Mouse (Mus musculus) spleen, adult 2 months (tissue): ENCODE measurements around the gene Etv6. TPM values are rescaled to one million over a fixed set of nuclear protein-coding genes. Genes with fewer than 3 reads are reported as not detected.
A peak's percentile ranks its signal among the peaks of the same experiment; 100 is the strongest.

Experiments used
- DNase-seq, 2 experiments: peaks; one replicate each; pipeline versions ENCODE4 v3.0.0 to v3.0.0-alpha.2; 2012 to 2021; ENCODE audit warnings: low spot score in 2 of 2, low read depth in 1 of 2
- H3K27ac ChIP-seq: fragments of 200-500 bp; 2 replicates; pipeline ENCODE4 v1.5.1; 2012; ENCODE audit warnings: low read length, inconsistent platforms; ENCODE audit not compliant: insufficient read depth
- H3K27me3 ChIP-seq: fragments of 200-500 bp; 2 replicates; pipeline ENCODE4 v1.6.1; 2012; ENCODE audit warnings: mild to moderate bottlenecking, moderate library complexity, low read length, inconsistent platforms; ENCODE audit not compliant: control insufficient read depth, insufficient read depth
- H3K36me3 ChIP-seq: fragments of 200-500 bp; 2 replicates; pipeline ENCODE4 v1.6.1; 2012; ENCODE audit warnings: mild to moderate bottlenecking, low read length, inconsistent platforms; ENCODE audit not compliant: control insufficient read depth, insufficient read depth
- H3K4me1 ChIP-seq: fragments of 200-500 bp; 2 replicates; pipeline ENCODE4 v1.6.1; 2011; ENCODE audit warnings: inconsistent platforms; ENCODE audit not compliant: control insufficient read depth, insufficient read depth, insufficient read length
- H3K4me3 ChIP-seq: fragments of 200-500 bp; 2 replicates; pipeline ENCODE4 v1.5.1; 2011; ENCODE audit warnings: mild to moderate bottlenecking, inconsistent platforms; ENCODE audit not compliant: insufficient read depth, insufficient read length; ENCODE audit errors: extremely low read depth
- CTCF ChIP-seq: fragments of 200-500 bp; IDR thresholded peaks from 2 replicates; pipeline ENCODE4 v1.5.1; 2011; ENCODE audit warnings: mild to moderate bottlenecking, inconsistent platforms; ENCODE audit not compliant: insufficient read depth, insufficient read length, insufficient replicate concordance; ENCODE audit errors: extremely low read depth
- POLR2A ChIP-seq: fragments of 200-500 bp; IDR thresholded peaks from 2 replicates; pipeline ENCODE4 v1.6.1; 2011; ENCODE audit warnings: low read depth, low read length, inconsistent platforms
- WGBS: fragments of 180-500 bp; shearing (Covaris S2); methylation state at CpG from one replicate; pipeline ENCODE4 v1.1.7; 2018; 5-methylcytosine and 5-hydroxymethylcytosine counted together
- polyA plus RNA-seq: library from polyadenylated mRNA; depleted of rRNA; stranded (reverse); fragments of >200 nt; gene quantifications from 2 replicates; pipeline ENCODE4 v1.2.3, GENCODE M21; 2012

Gene Etv6
- polyA plus RNA-seq, 1 experiment: 21.6 TPM

DNA sequence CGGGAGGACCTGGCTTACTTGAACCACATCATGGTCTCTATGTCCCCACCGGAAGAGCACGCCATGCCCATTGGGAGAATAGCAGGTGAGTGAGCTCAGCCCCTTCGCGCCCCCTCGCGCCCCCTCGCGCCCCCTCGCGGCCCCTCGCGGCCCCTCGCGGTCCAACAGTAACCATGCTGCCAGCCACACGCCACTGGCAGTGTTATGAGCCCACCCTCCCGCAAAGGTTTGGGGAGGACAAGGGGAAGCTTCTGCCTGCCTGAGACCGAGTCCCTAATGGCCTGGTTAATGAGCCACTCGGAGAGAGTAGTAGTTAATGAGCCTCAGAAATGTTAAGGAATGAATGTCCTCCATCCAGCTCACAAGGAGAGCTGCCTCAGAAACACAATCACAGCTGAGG is 213.2 kb downstream of the Etv6 start:
- no peak for TF ChIP-seq CTCF
- Histone ChIP-seq H3K4me1 (peaks cover 2% of the 10 kb centered on the region; the same call in 1 of the 2 replicates), H3K27ac (no peak overlapping the region), H3K36me3 (peaks cover 13% of the 10 kb centered on the region), H3K4me3 (no peak overlapping the region), H3K27me3 (no peaks in the 10 kb centered on the region)
- no peak for DNase-seq
- 95% methylated on average over 19 of the region's 19 CpGs for WGBS

DNA sequence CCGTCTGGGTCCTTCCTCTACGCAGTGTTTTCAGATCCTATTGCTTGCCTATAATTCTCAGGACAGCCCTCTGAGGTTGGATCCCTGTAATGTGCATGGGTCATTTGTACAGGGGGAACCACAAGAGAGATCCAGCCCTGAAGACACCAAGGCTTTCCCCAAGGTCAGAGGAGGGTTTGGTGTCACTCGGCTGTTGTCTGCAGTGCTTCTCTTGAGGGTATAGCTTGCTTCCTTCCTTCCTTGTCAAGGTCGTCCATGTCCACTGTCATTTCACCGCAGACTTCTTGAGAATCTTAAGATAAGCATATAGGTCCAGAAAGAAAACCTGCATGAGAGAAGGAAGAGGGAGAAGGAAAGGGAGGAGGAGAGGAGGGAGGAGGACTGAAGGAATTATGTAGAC is 215.3 kb downstream of the Etv6 start:
- H3K4me1 ChIP-seq: peaks cover 2% of the 10 kb centered on the region; the same call in 1 of the 2 replicates
- WGBS: 66% methylated on average over 5 of the region's 5 CpGs

DNA sequence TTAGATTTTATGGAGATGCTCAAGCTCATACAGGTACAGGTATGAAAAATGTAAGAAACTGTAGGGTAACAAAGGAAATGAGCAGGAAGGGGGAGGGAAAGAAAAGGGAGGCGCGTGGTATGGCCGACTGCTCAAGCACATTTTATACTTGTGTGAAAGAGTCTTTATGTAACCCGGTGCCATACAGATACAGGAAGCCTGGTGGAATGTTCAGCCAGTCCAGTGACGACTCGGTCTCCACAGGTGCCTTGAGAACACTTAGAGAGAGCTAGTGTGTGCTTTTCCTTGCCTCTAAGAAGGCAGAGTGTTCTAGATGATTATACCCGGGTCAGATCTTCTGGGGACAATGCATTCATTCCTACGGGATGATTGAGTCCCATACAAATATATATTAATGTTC is 215.9 kb downstream of the Etv6 start:
- TF ChIP-seq POLR2A (no peak), CTCF (no peak)

More for the DNA sequence above, 215.3 kb downstream of the Etv6 start:
- Histone ChIP-seq H3K4me3 (no peak overlapping the region), H3K27ac (no peak overlapping the region), H3K27me3 (no peaks in the 10 kb centered on the region), H3K36me3 (peaks cover 13% of the 10 kb centered on the region)
- TF ChIP-seq CTCF: no peak
- no peak for TF ChIP-seq POLR2A
- DNase-seq: no peak

DNA sequence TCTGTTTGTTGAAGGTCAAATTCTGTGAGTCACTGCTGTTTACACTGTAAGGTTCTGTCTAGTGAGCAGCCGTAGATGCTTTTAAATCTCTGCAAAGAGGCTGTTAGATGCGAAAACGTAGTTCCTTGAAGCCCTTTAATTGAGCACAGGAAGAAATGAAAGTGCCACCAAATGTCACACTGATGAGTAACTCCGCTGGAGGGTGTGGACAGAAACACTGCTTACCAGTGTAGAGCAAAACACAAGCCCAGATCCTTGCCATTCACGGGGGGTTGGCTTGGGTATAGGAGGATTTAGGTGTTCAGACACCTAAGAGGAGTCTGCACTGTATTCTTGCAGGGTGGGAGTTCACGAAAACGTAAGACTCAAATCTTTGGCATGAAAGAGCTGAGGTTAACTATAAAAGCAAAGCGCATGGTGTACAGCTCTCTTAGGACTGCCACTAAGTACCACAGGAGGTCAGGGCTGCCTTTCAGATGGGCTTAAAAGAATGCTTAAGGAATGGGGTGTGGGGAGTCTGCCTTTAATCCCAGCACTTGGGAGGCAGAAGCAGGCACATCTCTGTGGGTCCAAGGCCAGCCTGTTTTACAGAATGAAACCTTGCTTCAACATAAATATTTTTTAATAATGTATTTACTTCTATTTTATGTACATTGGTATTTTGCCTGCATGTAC is 216.7 kb downstream of the Etv6 start:
- H3K27me3 ChIP-seq: no peaks in the 10 kb centered on the region
- no peak for DNase-seq
- no peak overlapping the region for H3K4me3 ChIP-seq
- TF ChIP-seq CTCF: no peak
- TF ChIP-seq POLR2A: no peak
- no peak overlapping the region for H3K27ac ChIP-seq
- no peaks in the 10 kb centered on the region for H3K4me1 ChIP-seq
- peaks cover 13% of the 10 kb centered on the region for H3K36me3 ChIP-seq
- 86% methylated on average over 8 of the region's 8 CpGs for WGBS

More for the DNA sequence above, 215.9 kb downstream of the Etv6 start:
- Histone ChIP-seq H3K36me3 (peaks cover 13% of the 10 kb centered on the region), H3K27ac (no peak overlapping the region), H3K4me3 (no peak overlapping the region), H3K27me3 (no peaks in the 10 kb centered on the region), H3K4me1 (peaks cover 2% of the 10 kb centered on the region; the same call in 1 of the 2 replicates)
- 68% methylated on average over 8 of the region's 8 CpGs for WGBS
- DNase-seq: no peak

- WGBS: 81% methylated on average over 3 of the region's 3 CpGs
- no peak overlapping the region for H3K4me3 ChIP-seq
- no peaks in the 10 kb centered on the region for H3K36me3 ChIP-seq
- H3K27ac ChIP-seq: no peak overlapping the region
- H3K4me1 ChIP-seq: no peaks in the 10 kb centered on the region
- H3K27me3 ChIP-seq: no peaks in the 10 kb centered on the region
- TF ChIP-seq CTCF: no peak
- TF ChIP-seq POLR2A: no peak
- DNase-seq: no peak
These were observed 220.9 kb downstream of the Etv6 start for GRCm38 (mm10) chr6:134256369-134256768.

DNA sequence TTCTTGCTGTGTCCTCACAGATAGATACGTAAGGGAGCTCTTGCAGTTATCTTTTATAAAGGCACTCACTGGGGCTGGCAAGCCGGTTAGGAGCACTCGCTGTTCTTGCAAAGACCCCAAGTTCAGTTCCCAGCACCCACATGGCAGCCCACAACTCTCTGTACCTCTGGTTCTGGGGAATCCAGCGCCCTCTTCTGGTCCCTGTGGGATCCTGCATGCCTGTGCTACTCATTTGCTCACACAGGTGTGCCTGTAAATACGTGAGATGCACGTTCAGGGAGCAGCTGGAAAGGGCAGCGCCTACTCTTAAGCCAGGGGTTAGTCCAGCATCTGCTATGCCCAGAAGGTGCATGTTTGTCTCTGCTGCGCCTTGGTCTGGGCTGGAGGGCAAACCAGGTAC is 224.4 kb downstream of the Etv6 start:
- H3K4me3 ChIP-seq: no peak overlapping the region
- no peak for DNase-seq
- H3K4me1 ChIP-seq: no peaks in the 10 kb centered on the region
- no peaks in the 10 kb centered on the region for H3K27me3 ChIP-seq
- WGBS: 96% methylated on average over 8 of the region's 8 CpGs
- H3K36me3 ChIP-seq: peaks cover 12% of the 10 kb centered on the region
- H3K27ac ChIP-seq: no peak overlapping the region
- TF ChIP-seq POLR2A (no peak), CTCF (no peak)

GRCm38 (mm10) chr6:134261904-134262303 is 226.4 kb downstream of the Etv6 start:
- DNase-seq: peak in 1 of 2 experiments; percentile 15
- 65% methylated on average over 3 of the region's 3 CpGs for WGBS
- no peak overlapping the region for H3K4me3 ChIP-seq
- peak overlapping the region; percentile 56 for H3K27ac ChIP-seq
- TF ChIP-seq POLR2A (no peak), CTCF (no peak)
- peaks cover 17% of the 10 kb centered on the region for H3K36me3 ChIP-seq
- H3K27me3 ChIP-seq: no peaks in the 10 kb centered on the region
- H3K4me1 ChIP-seq: no peaks in the 10 kb centered on the region
